Mouse (Mus musculus) myocyte (in vitro differentiated cells): ENCODE measurements around the gene Gm45140.

ENCODE experiments used
- CEBPB ChIP-seq: IDR thresholded peaks from 2 replicates; pipeline ENCODE4 v1.6.1; 2011; ENCODE audit warnings: mild to moderate bottlenecking, moderate library complexity; ENCODE audit not compliant: poor library complexity, insufficient read depth, severe bottlenecking
- E2F4 ChIP-seq: IDR thresholded peaks from one replicate; pipeline ENCODE4 v1.6.1; 2011; ENCODE audit warnings: mild to moderate bottlenecking, control low read depth, moderate library complexity; ENCODE audit not compliant: insufficient read depth
- MAX ChIP-seq: IDR thresholded peaks from one replicate; pipeline ENCODE4 v1.6.1; 2011; ENCODE audit warnings: low read depth, mild to moderate bottlenecking, control low read depth
- POLR2A ChIP-seq: IDR thresholded peaks from one replicate; pipeline ENCODE4 v1.6.1; 2011; ENCODE audit warnings: low read depth, mild to moderate bottlenecking, control low read depth, moderate library complexity; ENCODE audit not compliant: insufficient read length
- REST ChIP-seq: IDR thresholded peaks from one replicate; pipeline ENCODE4 v1.6.1; 2011; ENCODE audit warnings: mild to moderate bottlenecking, control low read depth, moderate library complexity; ENCODE audit not compliant: insufficient read depth, insufficient read length
- SRF ChIP-seq: IDR thresholded peaks from one replicate; pipeline ENCODE4 v1.6.1; 2011; ENCODE audit warnings: low read depth; ENCODE audit not compliant: control insufficient read depth, insufficient read length
- TCF12 ChIP-seq: IDR thresholded peaks from one replicate; pipeline ENCODE4 v1.6.1; 2011; ENCODE audit warnings: mild to moderate bottlenecking, control low read depth; ENCODE audit not compliant: poor library complexity, insufficient read depth, severe bottlenecking
- TCF3 ChIP-seq: IDR thresholded peaks from one replicate; pipeline ENCODE4 v1.6.1; 2011; ENCODE audit warnings: low read depth, control low read depth; ENCODE audit not compliant: insufficient read length
- USF1 ChIP-seq: IDR thresholded peaks from one replicate; pipeline ENCODE4 v1.6.1; 2011; ENCODE audit warnings: low read depth, mild to moderate bottlenecking, control low read depth, moderate library complexity

DNA sequence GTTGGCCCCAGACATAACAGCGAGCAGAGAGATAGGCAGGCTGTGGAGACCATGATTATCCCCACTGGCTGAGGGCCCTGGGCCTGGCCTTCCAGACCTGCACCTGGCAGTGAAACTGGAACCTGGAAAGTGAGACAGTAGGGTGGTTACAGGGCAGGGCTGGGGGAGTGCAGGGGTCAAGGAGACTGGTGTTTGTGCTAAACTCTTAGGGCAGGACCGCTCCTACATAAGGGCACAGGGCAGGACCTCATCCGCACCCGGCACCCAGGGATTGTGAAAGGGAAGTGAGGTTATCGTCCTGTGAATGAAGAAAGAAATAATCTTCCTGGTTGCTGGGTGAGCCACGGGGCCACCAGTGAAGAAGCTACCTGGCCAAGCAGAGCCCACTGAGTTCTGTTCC lies 45.8 kb downstream of the Gm45140 start:
- TF ChIP-seq POLR2A: no peak
- no peak for TF ChIP-seq SRF
- TF ChIP-seq TCF12: no peak
- no peak for TF ChIP-seq TCF3
- TF ChIP-seq MAX: no peak
- TF ChIP-seq E2F4: no peak
- TF ChIP-seq REST: no peak
- TF ChIP-seq CEBPB: no peak
- TF ChIP-seq USF1: no peak
